10 mouse cellular contexts compared by ENCODE assay signal in the genomic region with DNA sequence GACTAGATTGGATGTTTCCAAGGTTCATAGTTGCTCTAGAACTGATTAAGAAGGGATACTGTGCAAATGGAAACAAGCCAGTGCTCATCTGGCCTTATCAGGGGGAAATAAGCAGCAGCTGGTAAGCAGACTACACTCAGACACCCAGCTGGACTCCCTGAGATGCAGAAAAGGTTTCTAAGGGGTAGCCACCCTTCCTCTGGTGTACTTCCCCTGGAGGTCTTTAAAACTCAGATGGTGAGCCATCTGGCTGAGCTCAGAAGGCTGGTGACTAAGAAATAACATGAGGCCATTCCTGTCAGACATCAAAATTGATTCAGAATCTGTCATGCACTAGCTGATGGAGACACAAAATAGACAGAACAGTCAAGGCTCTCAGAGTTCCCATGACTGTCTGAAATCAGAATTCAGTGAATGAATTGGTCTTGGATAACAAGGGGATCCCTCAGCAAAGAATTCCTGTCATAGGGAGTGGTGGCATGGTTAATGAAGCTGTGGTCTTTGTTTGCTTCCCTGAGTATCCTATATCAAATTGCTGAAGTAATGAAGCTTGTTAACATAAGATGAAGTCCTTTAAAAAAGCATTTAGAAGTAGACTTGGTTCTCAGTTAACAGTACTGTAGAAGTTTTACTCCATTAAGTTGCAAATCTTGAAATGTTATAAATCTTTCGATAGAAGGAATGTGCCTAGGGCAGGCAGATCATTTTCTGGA.
DNase-seq lines count a peak whose midpoint lies in the region; ATAC-seq lines count a peak whose summit lies in the region.
"Had no signal": no experiment of that assay in that cellular context is flagged by ENCODE, and none has a peak within 500 bp of the region (broad histone marks: within the 10 kb centered on the region; RNA-seq: fewer than 3 reads in every experiment).

No protein-coding gene starts in this region.

- H3K9ac ChIP-seq in hindbrain, embryonic 15.5 days: no peak overlapping the region
- H3K9ac ChIP-seq in liver, embryonic 11.5 days (ENCODE audit: low read depth, low read length): no peak overlapping the region
- H3K9ac ChIP-seq: liver, postnatal 0 days had no signal

- H3K9me3 ChIP-seq in hindbrain, embryonic 15.5 days: no peaks in the 10 kb centered on the region
- H3K9me3 ChIP-seq in liver, embryonic 11.5 days (ENCODE audit: control insufficient read depth, low read length): no peaks in the 10 kb centered on the region

- 81% methylated on average over 1 of the region's 1 CpGs for WGBS in hindbrain, embryonic 15.5 days
- WGBS in liver, embryonic 11.5 days: 78% methylated on average over 1 of the region's 1 CpGs

- no peak overlapping the region for H3K4me2 ChIP-seq in hindbrain, embryonic 15.5 days
- no peak overlapping the region for H3K4me2 ChIP-seq in liver, embryonic 11.5 days

- no peak overlapping the region for H3K4me3 ChIP-seq in hindbrain, embryonic 15.5 days
- H3K4me3 ChIP-seq in liver, embryonic 11.5 days (ENCODE audit: low read depth, low read length): no peak overlapping the region

- H3K4me1 ChIP-seq in hindbrain, embryonic 15.5 days (replicated peaks): no peaks in the 10 kb centered on the region
- H3K4me1 ChIP-seq in liver, embryonic 11.5 days (replicated peaks; ENCODE audit: control insufficient read depth, insufficient read depth, low read length): no peaks in the 10 kb centered on the region

- ATAC-seq in hindbrain, embryonic 15.5 days (ENCODE audit: low FRiP score, low read depth): 0 out of 2 replicates have a peak, but pooled peaks have one; percentile 56
- no peak for ATAC-seq in liver, embryonic 11.5 days (replicated peaks; ENCODE audit: low FRiP score)
- ATAC-seq in megakaryocyte-erythroid progenitor cell, adult 5-6 weeks (replicated peaks; ENCODE audit: low FRiP score, low TSS enrichment, poor library complexity, severe bottlenecking): no peak
- ATAC-seq: liver, postnatal 0 days had no signal

- no peak overlapping the region for H3K27ac ChIP-seq in hindbrain, embryonic 15.5 days (replicated peaks)
- no peak overlapping the region for H3K27ac ChIP-seq in liver, embryonic 11.5 days (ENCODE audit: low read depth, low read length)

- DNase-seq in heart, adult 9 months (ENCODE audit: low spot score in 2 of 2): peak; percentile 3 to 10
- no peak for DNase-seq in heart, postnatal 4 days
- DNase-seq in right cerebral cortex, postnatal 4 days: peak; percentile 4
- DNase-seq in right cerebral cortex, adult 2 months (ENCODE audit: low spot score in 2 of 2): no peak
- DNase-seq in liver, embryonic 11.5 days (ENCODE audit: low spot score): no peak
- DNase-seq: cerebellum, postnatal 36 days; liver, postnatal 0 days; thymus, postnatal 25 days had no signal

- H3K36me3 ChIP-seq in hindbrain, embryonic 15.5 days: no peaks in the 10 kb centered on the region
- H3K36me3 ChIP-seq in liver, embryonic 11.5 days (ENCODE audit: control insufficient read depth, insufficient read depth, low read length): no peaks in the 10 kb centered on the region

- no peaks in the 10 kb centered on the region for H3K27me3 ChIP-seq in hindbrain, embryonic 15.5 days
- no peaks in the 10 kb centered on the region for H3K27me3 ChIP-seq in liver, embryonic 11.5 days (replicated peaks; ENCODE audit: control insufficient read depth, insufficient read depth, low read length)

Comparison
In these comparisons a context has a peak if more than half of its experiments do, and no peak if none do; other contexts are left out.
1. DNase-seq: peak in heart, adult 9 months (2 of 2) and right cerebral cortex, postnatal 4 days (single experiment); none in heart, postnatal 4 days (single experiment), right cerebral cortex, adult 2 months (0 of 2) and liver, embryonic 11.5 days (single experiment).